Mouse (Mus musculus): ENCODE results near the gene Llgl2. TPM values are rescaled to one million over a fixed set of nuclear protein-coding genes. Genes with fewer than 3 reads are reported as not detected.

Llgl2 gene
- total and polyA plus RNA-seq, 3 experiments, result 8.0 to 22.5 (median 9.3) TPM

DNA sequence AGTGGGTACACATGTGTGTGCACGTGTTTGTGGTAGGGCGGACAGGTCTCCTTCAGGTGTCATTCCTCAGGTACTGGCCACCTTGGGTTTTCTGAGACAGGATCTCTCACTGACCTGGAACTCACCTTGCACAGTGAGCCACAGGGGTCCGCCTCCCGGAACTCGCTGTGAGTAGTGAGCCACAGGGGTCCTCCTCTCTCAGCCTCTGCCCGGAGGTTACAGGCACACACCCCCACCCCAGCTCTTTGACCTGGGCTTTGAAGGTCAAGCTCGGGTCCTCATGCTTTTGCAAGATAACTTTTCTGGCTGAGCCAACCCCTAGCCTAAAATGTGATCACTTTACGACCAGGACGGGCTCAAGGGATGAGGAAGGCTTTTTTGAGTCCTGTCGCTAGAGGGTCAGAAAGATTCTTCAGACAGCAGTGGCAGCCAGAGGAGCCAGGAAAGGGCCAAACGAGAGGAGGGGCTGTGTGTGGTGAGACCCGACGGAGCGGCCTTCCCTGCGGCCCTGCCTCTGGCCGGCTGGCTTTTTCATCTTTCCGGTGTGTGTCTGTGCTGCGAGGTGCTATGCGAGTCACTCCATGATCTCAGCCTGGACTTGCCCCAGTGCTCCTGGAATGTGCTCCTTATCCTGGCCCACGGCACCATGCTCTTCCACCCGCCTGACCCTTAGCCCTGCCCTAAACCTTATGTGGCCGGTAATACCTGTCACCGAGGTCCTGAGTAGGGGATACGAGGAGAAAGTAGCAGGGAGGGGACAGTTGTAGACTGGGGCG, 6.9 kb downstream of the Llgl2 start:
- Histone ChIP-seq H3K4me3 (ENCODE audit: low read depth, low read length) (peak overlapping the region; percentile 57; the same call in 1 of the 2 replicates), H3K36me3 (replicated peaks) (peaks cover 59% of the 10 kb centered on the region), H3K4me1 (ENCODE audit: insufficient read depth, low read depth, low read length) (peaks cover 68% of the 10 kb centered on the region), H3K9me3 (replicated peaks) (no peaks in the 10 kb centered on the region), H3K27me3 (ENCODE audit: insufficient read depth, low read length) (peaks cover 9% of the 10 kb centered on the region; the same call in 1 of the 2 replicates)
- DNase-seq (ENCODE audit: low spot score), result no peak
- no peak for ATAC-seq (ENCODE audit: extremely low read depth, insufficient number of reproducible peaks, low FRiP score, poor library complexity, severe bottlenecking)
- TF ChIP-seq TAL1 (conservative IDR thresholded peaks at IDR 0.05; ENCODE audit: low read depth, low read length) (no peak), GATA1 (IDR thresholded peaks at IDR 0.05; ENCODE audit: borderline replicate concordance, low read length) (no peak), CTCF (IDR thresholded peaks at IDR 0.05; ENCODE audit: low read depth, low read length) (no peak), GATA2 (IDR thresholded peaks at IDR 0.05; ENCODE audit: borderline replicate concordance, low read depth, low read length) (no peak), POLR2AphosphoS5 (IDR thresholded peaks at IDR 0.05; ENCODE audit: insufficient replicate concordance, low read depth, low read length) (no peak)

DNA sequence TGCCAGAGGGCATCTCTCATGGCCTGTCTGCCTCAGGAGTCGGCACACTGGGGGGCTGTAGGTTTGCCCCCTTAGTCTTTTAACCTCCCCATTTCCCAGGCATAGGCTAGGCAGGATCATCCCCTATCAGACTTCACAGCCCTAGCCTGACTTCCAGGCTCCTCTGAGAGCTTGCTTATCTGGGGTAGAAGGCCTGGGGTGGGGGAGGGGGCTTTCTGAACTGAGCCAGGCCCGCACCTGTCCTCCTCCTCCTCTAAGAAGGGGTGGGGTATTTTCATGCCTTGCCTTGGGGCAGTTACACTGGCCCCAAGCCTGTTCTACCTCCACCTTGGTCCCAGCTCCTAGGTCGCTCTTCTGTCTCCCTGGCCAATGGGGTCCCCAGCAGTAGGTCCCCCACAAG, 7.7 kb downstream of the Llgl2 start:
- peaks cover 70% of the 10 kb centered on the region for H3K4me1 ChIP-seq (ENCODE audit: insufficient read depth, low read depth, low read length)
- DNase-seq (ENCODE audit: low spot score) (peak; percentile 63), ATAC-seq (ENCODE audit: extremely low read depth, insufficient number of reproducible peaks, low FRiP score, poor library complexity, severe bottlenecking) (peak; percentile 74)
- peak overlapping the region; percentile 57; the same call in 1 of the 2 replicates for H3K4me3 ChIP-seq (ENCODE audit: low read depth, low read length)
- peak; percentile 56; the same call in 1 of the 2 replicates for TF ChIP-seq TAL1 (conservative IDR thresholded peaks at IDR 0.05; ENCODE audit: low read depth, low read length)
- no peak for TF ChIP-seq POLR2AphosphoS5 (IDR thresholded peaks at IDR 0.05; ENCODE audit: insufficient replicate concordance, low read depth, low read length)
- peaks cover 9% of the 10 kb centered on the region; the same call in 1 of the 2 replicates for H3K27me3 ChIP-seq (ENCODE audit: insufficient read depth, low read length)
- no peaks in the 10 kb centered on the region for H3K9me3 ChIP-seq (replicated peaks)
- peaks cover 67% of the 10 kb centered on the region for H3K36me3 ChIP-seq (replicated peaks)

DNA sequence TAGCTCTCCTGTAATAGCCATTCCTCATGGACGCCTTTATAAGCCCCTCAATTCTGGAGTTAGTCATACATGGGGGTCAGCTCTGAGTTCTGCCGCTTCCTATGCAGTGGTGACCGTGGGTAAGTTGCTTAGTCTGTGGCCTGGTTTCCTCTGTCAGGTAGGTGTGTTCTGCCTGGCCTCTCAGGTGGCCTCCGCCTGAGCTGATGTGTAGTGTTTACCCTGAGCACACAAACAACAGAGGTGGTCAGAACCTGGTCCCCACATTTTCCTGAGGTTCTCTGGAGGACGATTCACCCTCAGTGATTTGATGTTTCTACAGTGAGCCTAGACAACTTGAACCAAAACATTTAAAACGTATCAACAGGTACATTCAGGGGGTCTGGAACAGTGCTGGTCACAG, 8.2 kb downstream of the Llgl2 start:
- peak overlapping the region; percentile 57; the same call in 1 of the 2 replicates for H3K4me3 ChIP-seq (ENCODE audit: low read depth, low read length)
- no peak for DNase-seq (ENCODE audit: low spot score)
- TF ChIP-seq GATA1 (IDR thresholded peaks at IDR 0.05; ENCODE audit: borderline replicate concordance, low read length) (no peak), POLR2AphosphoS5 (IDR thresholded peaks at IDR 0.05; ENCODE audit: insufficient replicate concordance, low read depth, low read length) (no peak), TAL1 (conservative IDR thresholded peaks at IDR 0.05; ENCODE audit: low read depth, low read length) (no peak), GATA2 (IDR thresholded peaks at IDR 0.05; ENCODE audit: borderline replicate concordance, low read depth, low read length) (no peak), CTCF (IDR thresholded peaks at IDR 0.05; ENCODE audit: low read depth, low read length) (no peak)
- H3K4me1 ChIP-seq (ENCODE audit: insufficient read depth, low read depth, low read length), result peaks cover 72% of the 10 kb centered on the region
- H3K9me3 ChIP-seq (replicated peaks), result no peaks in the 10 kb centered on the region
- peaks cover 70% of the 10 kb centered on the region for H3K36me3 ChIP-seq (replicated peaks)
- H3K27me3 ChIP-seq (ENCODE audit: insufficient read depth, low read length), result peaks cover 9% of the 10 kb centered on the region; the same call in 1 of the 2 replicates
- ATAC-seq (ENCODE audit: extremely low read depth, insufficient number of reproducible peaks, low FRiP score, poor library complexity, severe bottlenecking), result no peak

DNA sequence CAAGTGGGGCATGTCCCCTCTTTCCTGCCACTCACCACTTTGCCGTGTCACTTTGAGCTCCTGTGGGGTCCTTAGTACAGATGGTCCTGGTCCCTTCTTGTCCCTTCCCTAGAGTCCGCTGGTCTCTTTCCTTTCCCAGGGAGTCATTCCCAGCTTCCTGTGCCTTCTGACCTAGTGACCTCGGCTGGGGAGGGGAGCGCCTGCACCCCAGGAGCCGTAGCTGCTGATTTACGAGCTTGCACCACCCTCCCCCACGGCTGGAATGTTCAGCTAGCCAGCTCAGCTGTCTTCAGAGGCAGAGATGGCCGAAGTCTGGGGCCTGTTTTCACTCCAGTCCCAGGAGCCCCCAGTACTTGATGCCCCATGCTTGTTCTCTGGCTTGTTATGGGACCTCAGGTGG, 8.7 kb downstream of the Llgl2 start:
- TF ChIP-seq GATA1 (IDR thresholded peaks at IDR 0.05; ENCODE audit: borderline replicate concordance, low read length), result no peak
- no peak for TF ChIP-seq GATA2 (IDR thresholded peaks at IDR 0.05; ENCODE audit: borderline replicate concordance, low read depth, low read length)
- TF ChIP-seq POLR2AphosphoS5 (IDR thresholded peaks at IDR 0.05; ENCODE audit: insufficient replicate concordance, low read depth, low read length), result no peak
- no peak for TF ChIP-seq CTCF (IDR thresholded peaks at IDR 0.05; ENCODE audit: low read depth, low read length)
- TF ChIP-seq TAL1 (conservative IDR thresholded peaks at IDR 0.05; ENCODE audit: low read depth, low read length), result no peak
- peak overlapping the region; percentile 52; the same call in 1 of the 2 replicates for H3K4me3 ChIP-seq (ENCODE audit: low read depth, low read length)
- DNase-seq (ENCODE audit: low spot score) (no peak), ATAC-seq (ENCODE audit: extremely low read depth, insufficient number of reproducible peaks, low FRiP score, poor library complexity, severe bottlenecking) (no peak)
- H3K9me3 ChIP-seq (replicated peaks), result no peaks in the 10 kb centered on the region
- H3K4me1 ChIP-seq (ENCODE audit: insufficient read depth, low read depth, low read length), result peaks cover 72% of the 10 kb centered on the region
- H3K27me3 ChIP-seq (ENCODE audit: insufficient read depth, low read length), result peaks cover 6% of the 10 kb centered on the region; the same call in 1 of the 2 replicates
- peaks cover 69% of the 10 kb centered on the region for H3K36me3 ChIP-seq (replicated peaks)

DNA sequence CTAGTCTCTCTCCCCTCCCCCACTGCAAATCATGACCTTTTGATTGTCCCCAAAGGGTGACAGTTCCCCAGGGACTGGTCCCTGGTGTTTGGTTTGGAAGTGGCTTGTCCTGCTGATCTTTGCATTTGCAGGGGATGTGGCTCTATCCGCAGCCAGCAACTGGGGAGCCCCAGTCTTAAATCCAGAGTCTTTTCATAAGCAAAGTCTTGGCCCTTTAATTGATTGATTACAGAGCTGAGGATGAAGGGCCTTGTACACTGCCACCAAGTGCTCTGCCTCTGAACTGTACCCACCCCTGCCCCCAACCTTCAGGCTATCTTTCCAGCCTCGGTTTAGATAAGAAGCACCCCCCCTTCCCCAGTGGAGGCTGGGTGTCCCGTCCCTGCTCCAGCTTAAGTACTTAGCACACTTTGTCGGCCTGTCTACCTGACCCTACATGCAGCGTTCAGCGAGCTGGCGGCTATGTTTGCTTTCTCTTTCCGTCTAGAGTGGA, 9.2 kb downstream of the Llgl2 start:
- H3K36me3 ChIP-seq (replicated peaks), result peaks cover 71% of the 10 kb centered on the region
- ATAC-seq (ENCODE audit: extremely low read depth, insufficient number of reproducible peaks, low FRiP score, poor library complexity, severe bottlenecking) (no peak), DNase-seq (ENCODE audit: low spot score) (no peak)
- no peaks in the 10 kb centered on the region for H3K9me3 ChIP-seq (replicated peaks)
- TF ChIP-seq CTCF (IDR thresholded peaks at IDR 0.05; ENCODE audit: low read depth, low read length) (no peak), GATA1 (IDR thresholded peaks at IDR 0.05; ENCODE audit: borderline replicate concordance, low read length) (no peak), POLR2AphosphoS5 (IDR thresholded peaks at IDR 0.05; ENCODE audit: insufficient replicate concordance, low read depth, low read length) (no peak), GATA2 (IDR thresholded peaks at IDR 0.05; ENCODE audit: borderline replicate concordance, low read depth, low read length) (no peak), TAL1 (conservative IDR thresholded peaks at IDR 0.05; ENCODE audit: low read depth, low read length) (no peak)
- peaks cover 6% of the 10 kb centered on the region; the same call in 1 of the 2 replicates for H3K27me3 ChIP-seq (ENCODE audit: insufficient read depth, low read length)
- H3K4me1 ChIP-seq (ENCODE audit: insufficient read depth, low read depth, low read length), result peaks cover 76% of the 10 kb centered on the region
- peak overlapping the region; percentile 52; the same call in 1 of the 2 replicates for H3K4me3 ChIP-seq (ENCODE audit: low read depth, low read length)

DNA sequence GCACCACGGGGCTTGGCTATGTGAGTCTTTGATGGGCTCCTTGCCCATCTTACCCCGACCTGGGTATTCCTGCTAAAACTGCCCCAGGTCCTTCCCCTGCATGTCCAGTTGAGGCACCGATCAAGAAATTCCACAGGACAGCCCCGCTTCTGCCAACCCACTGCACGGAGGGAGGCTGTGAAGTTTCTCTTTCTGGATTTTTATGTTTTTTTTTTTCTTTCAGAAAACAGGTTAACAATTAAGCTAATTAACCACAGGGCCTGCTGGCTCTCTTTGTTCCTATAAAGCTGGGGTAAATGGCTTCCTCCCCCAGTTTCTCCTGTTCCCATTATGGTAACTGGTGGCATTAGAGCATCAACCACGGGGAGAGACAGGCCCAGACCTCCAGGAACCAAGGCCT, 10.2 kb downstream of the Llgl2 start:
- TF ChIP-seq CTCF (IDR thresholded peaks at IDR 0.05; ENCODE audit: low read depth, low read length) (no peak), GATA2 (IDR thresholded peaks at IDR 0.05; ENCODE audit: borderline replicate concordance, low read depth, low read length) (no peak), POLR2AphosphoS5 (IDR thresholded peaks at IDR 0.05; ENCODE audit: insufficient replicate concordance, low read depth, low read length) (no peak), TAL1 (conservative IDR thresholded peaks at IDR 0.05; ENCODE audit: low read depth, low read length) (no peak)
- H3K4me1 ChIP-seq (ENCODE audit: insufficient read depth, low read depth, low read length), result peaks cover 82% of the 10 kb centered on the region
- H3K27me3 ChIP-seq (ENCODE audit: insufficient read depth, low read length), result peaks cover 6% of the 10 kb centered on the region; the same call in 1 of the 2 replicates
- peaks cover 65% of the 10 kb centered on the region for H3K36me3 ChIP-seq (replicated peaks)
- ATAC-seq (ENCODE audit: extremely low read depth, insufficient number of reproducible peaks, low FRiP score, poor library complexity, severe bottlenecking), result no peak
- H3K9me3 ChIP-seq (replicated peaks), result no peaks in the 10 kb centered on the region
- DNase-seq (ENCODE audit: low spot score), result no peak
- no peak overlapping the region for H3K4me3 ChIP-seq (ENCODE audit: low read depth, low read length)

All from G1E (cell line).